ENCODE assay signal across 12 mouse cellular contexts in genomic region chr4:125328806-125329205, GRCm38 (mm10).
DNase-seq lines count a peak whose midpoint lies in the region; ATAC-seq lines count a peak whose summit lies in the region.
"Had no signal": no experiment of that assay in that cellular context is flagged by ENCODE, and none has a peak within 500 bp of the region (broad histone marks: within the 10 kb centered on the region; RNA-seq: fewer than 3 reads in every experiment).

No protein-coding gene starts in this region.

- DNase-seq in heart, adult 11 months = peak; percentile 40
- DNase-seq in ovary, postnatal 14 days (ENCODE audit: low spot score) = peak; percentile 19
- DNase-seq in ovary, adult 18-20 months (ENCODE audit: low spot score) = no peak
- peak; percentile 57 for DNase-seq in embryo, embryonic 9.5 days (ENCODE audit: extremely low spot score)
- DNase-seq in yolk sac, embryonic 10.5 days (ENCODE audit: low spot score) = peak; percentile 4
- DNase-seq in urinary bladder, postnatal 25 days (ENCODE audit: low spot score) = no peak
- no peak for DNase-seq in spleen, postnatal 14 days (ENCODE audit: low spot score in 2 of 2)
- DNase-seq: cerebellum, postnatal 25 days; gastrocnemius, postnatal 36 days had no signal

- no peaks in the 10 kb centered on the region for H3K9me3 ChIP-seq in heart, embryonic 12.5 days (replicated peaks)
- H3K9me3 ChIP-seq: liver, embryonic 12.5 days; midbrain, embryonic 12.5 days had no signal

- WGBS in heart, embryonic 12.5 days = 11% methylated on average over 3 of the region's 3 CpGs

- no peaks in the 10 kb centered on the region for H3K36me3 ChIP-seq in heart, embryonic 12.5 days
- H3K36me3 ChIP-seq: liver, embryonic 12.5 days; midbrain, embryonic 12.5 days had no signal

- H3K4me1 ChIP-seq in heart, embryonic 12.5 days (replicated peaks) = no peaks in the 10 kb centered on the region
- H3K4me1 ChIP-seq: liver, embryonic 12.5 days had no signal

- H3K4me2 ChIP-seq in heart, embryonic 12.5 days = no peak overlapping the region
- H3K4me2 ChIP-seq: liver, embryonic 12.5 days; midbrain, embryonic 12.5 days had no signal

- H3K27ac ChIP-seq in heart, embryonic 12.5 days (ENCODE audit: poor library complexity, severe bottlenecking) = no peak overlapping the region
- H3K27ac ChIP-seq: liver, embryonic 12.5 days; midbrain, embryonic 12.5 days had no signal

- 0 out of 2 replicates have a peak, but pooled peaks cover 5% of the 10 kb centered on the region for H3K27me3 ChIP-seq in heart, embryonic 12.5 days (replicated peaks)
- H3K27me3 ChIP-seq: liver, embryonic 12.5 days; midbrain, embryonic 12.5 days had no signal

- H3K9ac ChIP-seq in heart, embryonic 12.5 days = no peak overlapping the region
- H3K9ac ChIP-seq: liver, embryonic 12.5 days; midbrain, embryonic 12.5 days had no signal

- H3K4me3 ChIP-seq in heart, embryonic 12.5 days = no peak overlapping the region
- H3K4me3 ChIP-seq: liver, embryonic 12.5 days; midbrain, embryonic 12.5 days had no signal

- no peak for ATAC-seq in heart, embryonic 12.5 days (ENCODE audit: insufficient number of reproducible peaks, low FRiP score)
- ATAC-seq: liver, embryonic 12.5 days had no signal

Comparison
In these comparisons a context has a peak if more than half of its experiments do, and no peak if none do; other contexts are left out.
1. DNase-seq: peak in heart, adult 11 months (single experiment), ovary, postnatal 14 days (single experiment), embryo, embryonic 9.5 days (single experiment) and yolk sac, embryonic 10.5 days (single experiment); none in ovary, adult 18-20 months (single experiment), urinary bladder, postnatal 25 days (single experiment) and spleen, postnatal 14 days (0 of 2).